Mouse (Mus musculus) thymus, postnatal 14 days (tissue): ENCODE measurements around the gene Vmn2r8.
"Not testable (repeated sequence)": the region's sequence is repeated elsewhere in the genome, so short reads cannot be mapped to it uniquely, and the experiment has no call there.

Experiments used
- DNase-seq: peaks from one replicate; pipeline ENCODE4 v3.0.0; 2021

Gene Vmn2r8

GRCm38 (mm10) chr5:108808750-108809149 lies at the start of gene Vmn2r8:
Gene Vmn2r8 (minus strand): TSS chr5:108808850.
- DNase-seq: not testable (repeated sequence)

GRCm38 (mm10) chr5:108852501-108852900 lies 43.9 kb upstream of the Vmn2r8 start, which contains the start of gene Vmn2r9:
Gene Vmn2r9 (minus strand): TSS chr5:108852601.
- not testable (repeated sequence) for DNase-seq

GRCm38 (mm10) chr5:108849466-108849865 lies 40.8 kb upstream of the Vmn2r8 start:
- no peak for DNase-seq

- DNase-seq: no peak
Measured at GRCm38 (mm10) chr5:108836156-108836555, 27.5 kb upstream of the Vmn2r8 start.

GRCm38 (mm10) chr5:108823276-108823675 lies 14.6 kb upstream of the Vmn2r8 start:
- DNase-seq: no peak

GRCm38 (mm10) chr5:108803646-108804045 lies 5.0 kb downstream of the Vmn2r8 start:
- no peak for DNase-seq

- not testable (repeated sequence) for DNase-seq
Measured at GRCm38 (mm10) chr5:108795263-108795662, 13.4 kb downstream of the Vmn2r8 start, which contains the start of gene Tmed11. Gene Tmed11 (minus strand): TSS chr5:108795363.

- not testable (repeated sequence) for DNase-seq
Measured at GRCm38 (mm10) chr5:108790385-108790784, 18.3 kb downstream of the Vmn2r8 start.

GRCm38 (mm10) chr5:108774630-108775306 lies 33.9 kb downstream of the Vmn2r8 start, which contains the start of gene Rnf212:
Gene Rnf212 (minus strand): TSS chr5:108774982.
- no peak for DNase-seq

- DNase-seq: no peak
Measured at GRCm38 (mm10) chr5:108760002-108760401, 48.6 kb downstream of the Vmn2r8 start.

GRCm38 (mm10) chr5:108758396-108758795 lies 50.3 kb downstream of the Vmn2r8 start:
- DNase-seq: no peak

GRCm38 (mm10) chr5:108751258-108751657 lies 57.4 kb downstream of the Vmn2r8 start:
- DNase-seq: not testable (repeated sequence)

- no peak for DNase-seq
Measured at GRCm38 (mm10) chr5:108750328-108751210, 58.1 kb downstream of the Vmn2r8 start.

GRCm38 (mm10) chr5:108744629-108745028 lies 64.0 kb downstream of the Vmn2r8 start:
- DNase-seq: no peak

- DNase-seq: no peak
Measured at GRCm38 (mm10) chr5:108743856-108744255, 64.8 kb downstream of the Vmn2r8 start.

- no peak for DNase-seq
Measured at GRCm38 (mm10) chr5:108742596-108742995, 66.1 kb downstream of the Vmn2r8 start.

- no peak for DNase-seq
Measured at GRCm38 (mm10) chr5:108741844-108742243, 66.8 kb downstream of the Vmn2r8 start.
